ENCODE assay signal across 25 mouse cellular contexts in the genomic region with DNA sequence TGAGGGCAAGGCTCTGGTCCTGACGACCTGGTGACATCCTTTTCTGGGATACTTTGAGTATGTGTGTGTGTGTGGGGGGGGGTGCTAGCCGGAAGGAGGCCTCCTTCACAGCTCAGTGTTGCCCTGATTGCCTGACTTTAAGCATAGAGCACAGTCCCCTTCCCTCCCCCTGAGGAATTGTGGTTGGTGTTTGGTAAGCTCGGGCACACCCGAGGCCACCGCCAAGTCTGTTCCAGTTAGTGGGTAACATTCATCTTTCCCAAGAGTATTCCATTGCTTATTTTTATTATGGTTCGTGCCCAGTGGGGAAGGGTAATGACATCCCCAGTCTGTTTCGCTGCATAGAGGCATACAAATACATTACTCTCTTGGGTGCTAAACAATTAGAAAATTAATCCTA.
A peak's percentile ranks its signal among the peaks of the same experiment; 100 is the strongest.
DNase-seq lines count a peak whose midpoint lies in the region; ATAC-seq lines count a peak whose summit lies in the region.
"Had no signal": no experiment of that assay in that cellular context is flagged by ENCODE, and none has a peak within 500 bp of the region (broad histone marks: within the 10 kb centered on the region; RNA-seq: fewer than 3 reads in every experiment).

No protein-coding gene starts in this region.

- H3K9me3 ChIP-seq in heart, embryonic 10.5 days = no peaks in the 10 kb centered on the region
- no peaks in the 10 kb centered on the region for H3K9me3 ChIP-seq in kidney, embryonic 16.5 days (ENCODE audit: low read length)
- H3K9me3 ChIP-seq: embryonic facial prominence, embryonic 12.5 days; forebrain, embryonic 13.5 days; heart, embryonic 13.5 days; hindbrain, embryonic 13.5 days had no signal

- no peak overlapping the region for H3K4me3 ChIP-seq in heart, embryonic 10.5 days
- no peak overlapping the region for H3K4me3 ChIP-seq in kidney, embryonic 16.5 days (ENCODE audit: low read length)
- H3K4me3 ChIP-seq: embryonic facial prominence, embryonic 12.5 days; erythroblast, embryonic 14.5 days; forebrain, embryonic 13.5 days; gastrocnemius, adult 2 months; heart, embryonic 13.5 days; hindbrain, embryonic 13.5 days had no signal

- ATAC-seq in kidney, embryonic 16.5 days (ENCODE audit: low FRiP score, low TSS enrichment) = 0 out of 2 replicates have a peak, but pooled peaks have one; percentile 31
- ATAC-seq: CD4-positive, CD25-positive, alpha-beta regulatory T cell, adult 4 months; forebrain, embryonic 13.5 days; forebrain, postnatal 0 days; intestine, postnatal 0 days had no signal

- H3K27me3 ChIP-seq in heart, embryonic 10.5 days (ENCODE audit: insufficient read depth, poor library complexity, severe bottlenecking) = no peaks in the 10 kb centered on the region
- no peaks in the 10 kb centered on the region for H3K27me3 ChIP-seq in kidney, embryonic 16.5 days (ENCODE audit: insufficient read depth, low read length)
- H3K27me3 ChIP-seq: embryonic facial prominence, embryonic 12.5 days; forebrain, embryonic 13.5 days; heart, embryonic 13.5 days; hindbrain, embryonic 13.5 days had no signal

- no peak overlapping the region for H3K27ac ChIP-seq in heart, embryonic 10.5 days
- no peak overlapping the region for H3K27ac ChIP-seq in kidney, embryonic 16.5 days (ENCODE audit: low read length)
- H3K27ac ChIP-seq: embryonic facial prominence, embryonic 12.5 days; forebrain, embryonic 13.5 days; gastrocnemius, adult 2 months; heart, embryonic 13.5 days; hindbrain, embryonic 13.5 days had no signal

- WGBS in heart, embryonic 10.5 days = 80% methylated on average over 7 of the region's 7 CpGs
- WGBS in kidney, embryonic 16.5 days = 64% methylated on average over 7 of the region's 7 CpGs

- H3K9ac ChIP-seq in kidney, embryonic 16.5 days (replicated peaks; ENCODE audit: low read length) = no peak overlapping the region
- H3K9ac ChIP-seq: embryonic facial prominence, embryonic 12.5 days; forebrain, embryonic 13.5 days; forebrain, postnatal 0 days; heart, embryonic 13.5 days; hindbrain, embryonic 13.5 days had no signal

- no peaks in the 10 kb centered on the region for H3K36me3 ChIP-seq in heart, embryonic 10.5 days
- H3K36me3 ChIP-seq in kidney, embryonic 16.5 days (ENCODE audit: insufficient read depth, low read length) = no peaks in the 10 kb centered on the region
- H3K36me3 ChIP-seq: embryonic facial prominence, embryonic 12.5 days; heart, embryonic 13.5 days; hindbrain, embryonic 13.5 days had no signal

- no peak overlapping the region for H3K4me2 ChIP-seq in kidney, embryonic 16.5 days (replicated peaks; ENCODE audit: low read depth, low read length)
- H3K4me2 ChIP-seq: embryonic facial prominence, embryonic 12.5 days; forebrain, embryonic 13.5 days; heart, embryonic 13.5 days; hindbrain, embryonic 13.5 days had no signal

- peak; percentile 48 for DNase-seq in adrenal gland, postnatal 14 days
- DNase-seq in adrenal gland, postnatal 36 days = no peak
- peak; percentile 46 for DNase-seq in heart, adult 11 months
- no peak for DNase-seq in heart, embryonic 10.5 days (ENCODE audit: low spot score)
- DNase-seq in kidney, adult 11 months = no peak
- peak; percentile 68 for DNase-seq in adipocyte (ENCODE audit: low spot score)
- DNase-seq: adrenal gland, postnatal 25 days; cerebellum, adult 18-20 months; cerebellum, adult 9-10 months; cerebellum, postnatal 14 days; forebrain, postnatal 0 days; gastrocnemius, adult 2 months; gastrocnemius, postnatal 14 days; heart, adult 18-20 months; heart, postnatal 14 days; heart, postnatal 4 days; kidney, adult 8-10 months had no signal

- H3K4me1 ChIP-seq in heart, embryonic 10.5 days = peaks cover 10% of the 10 kb centered on the region; the same call in 1 of the 2 replicates
- H3K4me1 ChIP-seq in kidney, embryonic 16.5 days (ENCODE audit: insufficient read depth, low read length) = peaks cover 3% of the 10 kb centered on the region; the same call in 1 of the 2 replicates
- H3K4me1 ChIP-seq: embryonic facial prominence, embryonic 12.5 days; heart, embryonic 13.5 days had no signal

Comparison
In these comparisons a context has a peak if more than half of its experiments do, and no peak if none do; other contexts are left out.
1. DNase-seq: peak in adrenal gland, postnatal 14 days (single experiment), heart, adult 11 months (single experiment) and adipocyte (single experiment); none in adrenal gland, postnatal 36 days (0 of 2), heart, embryonic 10.5 days (single experiment) and kidney, adult 11 months (single experiment).